Mouse (Mus musculus): Measurements from ENCODE around the gene Phkg1. TPM values are rescaled to one million over a fixed set of nuclear protein-coding genes. Genes with fewer than 3 reads are reported as not detected.
A peak's percentile ranks its signal among the peaks of the same experiment; 100 is the strongest.
"Not testable (repeated sequence)": the region's sequence is repeated elsewhere in the genome, so short reads cannot be mapped to it uniquely, and the experiment has no call there.

The Phkg1 gene
- total RNA-seq, 2 experiments from 2014 or later = 3.7 to 4.2 TPM

GRCm38 (mm10) chr5:129908242-129908965 is 10.1 kb upstream of the Phkg1 start, which contains the start of gene Nupr1l:
TSS of gene Nupr1l (plus strand) at chr5:129908540.
- peak; percentile 74 to 83 for DNase-seq (ENCODE audit: low spot score in 2 of 2)

DNA sequence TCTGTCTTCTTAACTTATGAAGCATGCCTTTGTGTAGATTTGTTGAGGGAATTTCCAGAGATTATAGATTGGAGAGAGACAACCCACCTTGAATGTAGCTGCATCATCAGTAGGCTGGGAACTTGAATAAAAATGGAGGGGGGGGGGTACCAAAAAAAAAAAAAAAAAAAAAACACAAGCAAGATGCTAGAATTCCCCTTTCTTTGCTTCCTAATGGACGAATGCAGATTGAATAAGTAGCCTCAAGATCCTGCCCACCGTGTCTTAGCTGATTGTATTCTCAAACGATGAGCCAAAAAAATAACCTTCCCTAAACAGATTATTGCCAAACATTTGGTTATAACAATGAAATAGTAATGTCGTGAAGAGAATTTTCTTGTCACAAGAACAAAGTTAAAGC is 9.4 kb upstream of the Phkg1 start:
- no peak for DNase-seq (ENCODE audit: low spot score in 2 of 2)

DNA sequence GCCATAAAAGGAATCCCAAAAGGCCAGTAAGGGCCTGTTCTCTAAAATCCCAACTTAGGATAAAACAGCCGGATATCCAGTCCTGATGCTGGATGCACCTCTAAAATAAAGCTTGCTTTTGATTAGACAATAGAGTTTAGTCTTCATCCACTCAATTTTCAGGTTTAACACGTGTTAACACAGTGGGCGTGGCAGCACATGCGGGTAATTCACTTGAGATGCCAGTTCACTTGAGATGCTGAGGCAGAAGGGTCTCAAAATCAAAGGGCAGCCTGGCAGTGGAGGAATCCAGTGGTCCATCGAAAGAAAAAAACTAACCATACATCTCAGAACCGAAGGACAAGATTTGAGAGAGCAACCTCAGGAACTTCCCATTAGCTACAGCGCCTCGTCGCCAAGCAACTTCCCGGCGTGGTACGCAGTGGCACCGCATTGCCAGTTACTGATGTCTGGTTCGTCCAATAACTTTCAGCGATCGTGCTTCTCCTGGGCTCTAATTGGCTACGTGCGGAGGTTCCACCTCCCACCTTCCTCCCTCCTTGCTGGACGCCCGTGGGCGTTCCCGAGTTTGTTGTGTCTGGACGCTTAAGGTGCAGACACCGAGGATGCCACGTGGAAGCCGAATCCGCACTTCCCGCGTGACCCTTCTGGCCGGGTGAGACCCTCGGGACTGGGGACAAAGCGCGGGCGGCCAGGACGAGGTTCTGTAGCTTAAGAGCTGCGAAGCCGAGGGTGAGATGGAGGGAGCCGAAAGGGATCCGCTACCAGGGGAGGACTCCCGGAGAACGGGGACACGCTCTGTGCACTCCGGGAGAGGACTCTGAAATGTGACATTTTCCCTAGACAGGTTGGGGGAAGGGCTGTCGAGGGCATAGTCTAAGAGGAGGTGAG is 2.9 kb downstream of the Phkg1 start, which contains the start of gene Zbed5:
Zbed5 (plus strand) TSS at position 526 of the 891 bp plus-strand sequence.
- peak; percentile 37 to 70 for DNase-seq (ENCODE audit: low spot score in 2 of 2)

GRCm38 (mm10) chr5:129890390-129890789 is 8.0 kb downstream of the Phkg1 start:
- not testable (repeated sequence) for DNase-seq (ENCODE audit: low spot score in 2 of 2)

DNA sequence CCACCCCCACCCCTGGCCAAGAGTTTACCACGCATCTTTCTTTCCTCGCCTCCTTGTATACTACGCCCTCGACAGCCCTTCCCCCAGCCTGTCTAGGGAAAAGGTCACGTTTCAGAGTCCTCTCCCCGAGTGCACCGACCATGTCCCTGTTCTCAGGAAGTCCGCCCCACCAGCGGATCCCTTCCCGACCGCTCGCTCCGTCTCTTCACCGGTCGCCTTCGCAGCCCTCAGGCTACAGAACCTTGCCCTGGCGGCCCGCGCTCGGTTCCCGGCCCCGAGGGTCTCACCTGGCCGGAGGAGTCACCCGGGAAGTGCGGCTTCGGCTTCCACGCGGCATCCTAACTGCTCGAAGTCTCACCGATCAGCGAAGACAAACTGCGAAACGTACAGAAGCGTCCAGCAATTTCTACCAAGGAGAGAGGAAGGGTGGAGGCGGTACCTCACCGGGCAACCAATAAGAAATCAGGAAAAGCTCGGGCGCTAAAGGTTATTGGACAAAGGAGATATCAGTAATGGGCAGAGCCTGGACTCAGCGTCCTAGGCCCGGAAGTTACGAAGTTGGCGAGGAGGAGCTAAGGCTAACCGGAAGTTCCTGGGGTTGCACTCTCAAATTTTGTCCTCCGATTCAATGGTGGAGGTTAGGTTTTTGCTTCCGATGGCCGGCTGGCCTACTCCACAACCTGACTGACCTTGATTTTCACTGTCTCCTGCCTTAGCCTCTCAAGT is 11.3 kb downstream of the Phkg1 start, which contains the start of gene Chchd2:
Chchd2 (minus strand) TSS at position 560 of the 726 bp plus-strand sequence.
- DNase-seq (ENCODE audit: low spot score in 2 of 2) = peak; percentile 58 to 83

- no peak for DNase-seq (ENCODE audit: low spot score in 2 of 2)
Measured at GRCm38 (mm10) chr5:129886271-129886670, 12.1 kb downstream of the Phkg1 start.

GRCm38 (mm10) chr5:129879888-129880287 is 18.5 kb downstream of the Phkg1 start:
- DNase-seq (ENCODE audit: low spot score in 2 of 2) = no peak

DNA sequence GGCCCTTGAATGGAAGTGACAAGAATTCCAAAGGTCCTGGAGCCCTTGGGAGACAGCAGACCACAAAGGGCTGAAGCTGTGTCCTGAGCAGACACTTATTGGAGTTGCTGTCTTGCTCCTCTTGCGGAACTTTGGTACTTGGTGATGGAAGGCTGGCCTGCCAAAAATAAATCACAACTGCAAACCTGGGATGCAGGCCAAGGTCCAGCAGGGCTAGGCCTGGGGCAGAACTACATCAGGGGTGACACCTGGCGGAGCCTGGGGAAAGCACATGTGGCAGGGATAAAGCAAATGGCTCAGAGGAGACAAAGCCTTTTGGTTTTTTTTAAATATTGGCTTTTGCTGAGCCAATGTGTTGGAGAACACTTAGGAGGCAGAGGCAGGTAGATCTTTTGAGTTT is 19.4 kb downstream of the Phkg1 start:
- peak; percentile 40 to 68 for DNase-seq (ENCODE audit: low spot score in 2 of 2)

- no peak for DNase-seq (ENCODE audit: low spot score in 2 of 2)
Measured at GRCm38 (mm10) chr5:129877731-129878455, 20.5 kb downstream of the Phkg1 start.

DNA sequence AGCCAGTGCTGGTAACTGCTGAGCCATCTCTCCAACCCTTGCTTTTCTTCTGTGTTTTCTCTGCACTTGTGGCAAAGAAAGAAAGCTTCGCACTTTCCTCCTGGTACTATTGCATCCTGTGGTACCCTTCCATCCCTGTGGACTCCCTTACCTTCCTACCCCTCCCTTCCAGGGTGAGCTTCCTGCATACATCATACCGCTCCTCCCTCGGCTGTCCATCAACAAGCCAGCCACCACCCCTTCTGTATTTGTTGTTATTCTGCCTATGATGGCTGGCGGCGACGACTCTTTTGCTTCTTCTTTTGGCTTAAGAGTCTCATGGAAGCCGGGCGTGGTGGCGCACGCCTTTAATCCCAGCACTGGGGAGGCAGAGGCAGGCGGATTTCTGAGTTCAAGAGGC is 23.3 kb downstream of the Phkg1 start:
- DNase-seq (ENCODE audit: low spot score in 2 of 2) = no peak

GRCm38 (mm10) chr5:129873942-129874341 is 24.4 kb downstream of the Phkg1 start:
- DNase-seq (ENCODE audit: low spot score in 2 of 2) = no peak

DNA sequence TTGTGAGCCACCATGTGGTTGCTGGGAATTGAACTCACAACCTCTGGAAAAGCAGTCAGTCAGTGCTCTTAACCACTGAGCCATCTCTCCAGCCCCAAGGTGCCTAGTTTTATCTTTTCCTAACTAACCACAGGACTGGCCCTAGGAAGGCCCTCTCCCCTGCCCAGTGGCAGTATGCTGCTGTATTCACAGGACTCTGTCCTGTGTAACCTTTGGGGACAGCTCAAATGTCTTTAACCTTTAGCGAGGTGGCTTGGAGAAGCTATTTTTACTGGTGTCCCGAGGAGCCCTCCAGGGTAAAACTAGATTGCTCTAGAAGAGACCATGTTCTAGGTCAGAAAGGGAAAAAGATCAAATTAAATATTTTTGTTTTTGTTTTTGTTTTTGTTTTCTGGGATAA is 27.1 kb downstream of the Phkg1 start:
- no peak for DNase-seq (ENCODE audit: low spot score in 2 of 2)

- DNase-seq (ENCODE audit: low spot score in 2 of 2) = no peak
Measured at GRCm38 (mm10) chr5:129869238-129869995, 28.9 kb downstream of the Phkg1 start.

GRCm38 (mm10) chr5:129865841-129866240 is 32.5 kb downstream of the Phkg1 start:
- no peak for DNase-seq (ENCODE audit: low spot score in 2 of 2)

- DNase-seq (ENCODE audit: low spot score in 2 of 2) = peak in 1 of 2 experiments; percentile 31
Measured at GRCm38 (mm10) chr5:129864467-129864866, 33.9 kb downstream of the Phkg1 start.

DNA sequence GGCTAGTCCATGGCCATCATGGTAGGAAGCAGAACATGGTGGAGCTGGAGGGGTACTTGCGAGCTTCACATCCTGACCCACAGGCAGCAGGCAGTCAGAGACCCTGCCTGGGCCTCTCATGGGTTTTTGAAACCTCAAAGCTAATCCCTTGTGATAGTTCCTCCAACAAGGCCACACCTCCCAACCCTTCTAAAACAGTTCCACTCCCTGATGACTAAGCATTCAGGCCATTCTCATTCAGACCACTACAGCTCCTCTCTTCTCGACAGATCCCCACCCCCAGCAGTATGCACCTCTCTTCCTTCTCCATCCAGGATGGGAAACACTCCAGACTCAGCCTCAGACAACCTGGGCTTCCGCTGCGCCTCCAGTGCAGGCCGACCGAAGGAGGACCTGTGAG is 36.0 kb downstream of the Phkg1 start:
- DNase-seq (ENCODE audit: low spot score in 2 of 2) = no peak

DNA sequence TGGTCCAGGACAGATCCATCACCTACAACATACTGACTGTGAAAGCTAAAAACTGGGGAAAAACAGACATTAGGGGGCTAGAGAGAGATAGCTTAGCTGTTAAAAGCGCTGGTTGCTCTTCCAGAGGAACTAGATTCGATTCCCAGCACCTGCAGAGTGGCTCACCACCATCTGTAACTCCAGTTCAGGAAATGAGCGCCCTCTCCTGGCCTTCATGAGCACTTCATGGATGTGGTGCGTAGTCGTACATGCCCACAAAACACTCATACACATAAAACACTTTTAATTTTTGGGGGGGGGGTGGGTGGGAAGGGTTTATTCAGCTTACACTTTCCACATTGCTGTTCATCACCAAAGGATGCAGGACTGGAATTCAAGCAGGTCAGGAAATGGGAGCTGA is 41.9 kb downstream of the Phkg1 start:
- no peak for DNase-seq (ENCODE audit: low spot score in 2 of 2)

- no peak for DNase-seq (ENCODE audit: low spot score in 2 of 2)
Measured at GRCm38 (mm10) chr5:129855163-129855562, 43.2 kb downstream of the Phkg1 start.

DNA sequence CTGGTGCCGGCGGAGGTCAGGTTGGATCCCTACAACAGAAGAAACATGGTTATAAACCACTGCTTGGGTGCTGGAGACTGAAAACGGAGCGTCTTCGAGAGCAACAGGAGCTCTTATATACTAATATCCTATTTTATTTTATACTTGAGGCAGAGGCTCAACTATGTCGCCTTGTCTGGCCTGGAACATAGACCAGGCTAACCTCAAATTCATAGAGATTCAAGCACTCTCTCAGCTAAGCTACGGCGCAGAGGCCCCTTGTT is 50.9 kb downstream of the Phkg1 start:
- no peak for DNase-seq (ENCODE audit: low spot score in 2 of 2)

All from adrenal gland, postnatal 4 days (tissue).